22 mouse cellular contexts compared by ENCODE assay signal in the genomic region with DNA sequence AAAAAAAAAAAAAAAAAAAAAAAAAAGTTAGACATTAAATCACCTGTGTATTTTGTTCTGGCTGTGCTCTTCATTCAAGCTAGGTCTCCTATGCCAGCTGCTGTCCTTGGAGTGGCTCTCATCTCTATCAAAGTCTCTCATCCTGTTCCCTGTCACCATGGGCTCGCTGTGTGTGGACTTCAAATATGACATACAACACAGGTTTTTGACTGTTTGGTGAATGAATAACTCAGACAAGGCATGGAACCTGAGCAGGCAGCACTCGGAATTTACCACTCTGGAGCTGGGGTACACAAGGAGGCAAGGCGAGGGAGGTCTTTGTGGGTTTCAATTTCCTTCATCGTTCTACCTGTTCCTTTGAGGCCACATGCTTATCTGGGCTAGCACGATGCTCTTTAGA.
"Had no signal": no experiment of that assay in that cellular context is flagged by ENCODE, and none has a peak within 500 bp of the region (broad histone marks: within the 10 kb centered on the region; RNA-seq: fewer than 3 reads in every experiment).

No protein-coding gene starts in this region.

- H3K4me1 ChIP-seq: lung, embryonic 15.5 days; megakaryocyte, embryonic 14.5 days; midbrain, embryonic 12.5 days; neural tube, embryonic 13.5 days; neural tube, embryonic 15.5 days had no signal

- H3K9me3 ChIP-seq: lung, embryonic 15.5 days; midbrain, embryonic 12.5 days; neural tube, embryonic 13.5 days; neural tube, embryonic 15.5 days had no signal

- DNase-seq: liver, postnatal 0 days; lung, adult 2 months; lung, postnatal 14 days; lung, postnatal 36 days; midbrain, embryonic 14.5 days; retina, postnatal 1 day; right cerebral cortex, adult 18-20 months; right cerebral cortex, postnatal 25 days; right cerebral cortex, postnatal 4 days; spleen, adult 18-20 months; thymus, adult 18-20 months; thymus, postnatal 14 days; thymus, postnatal 36 days had no signal

- H3K27ac ChIP-seq: lung, embryonic 15.5 days; macrophage; midbrain, embryonic 12.5 days; neural tube, embryonic 13.5 days; neural tube, embryonic 15.5 days had no signal

- ATAC-seq: liver, postnatal 0 days; lung, postnatal 0 days; midbrain, embryonic 16.5 days had no signal

- H3K9ac ChIP-seq: liver, postnatal 0 days; lung, embryonic 15.5 days; midbrain, embryonic 12.5 days; neural tube, embryonic 13.5 days; neural tube, embryonic 15.5 days had no signal

- H3K36me3 ChIP-seq: lung, embryonic 15.5 days; midbrain, embryonic 12.5 days; neural tube, embryonic 13.5 days; neural tube, embryonic 15.5 days had no signal

- H3K27me3 ChIP-seq: lung, embryonic 15.5 days; midbrain, embryonic 12.5 days; neural tube, embryonic 13.5 days; neural tube, embryonic 15.5 days had no signal

- H3K4me3 ChIP-seq: lung, embryonic 15.5 days; megakaryocyte, embryonic 14.5 days; midbrain, embryonic 12.5 days; myocyte; neural tube, embryonic 13.5 days; neural tube, embryonic 15.5 days had no signal

- H3K4me2 ChIP-seq: lung, embryonic 15.5 days; midbrain, embryonic 12.5 days; neural tube, embryonic 13.5 days; neural tube, embryonic 15.5 days had no signal
